Mouse (Mus musculus): ENCODE results near the gene Vmn1r42. TPM values are rescaled to one million over a fixed set of nuclear protein-coding genes. Genes with fewer than 3 reads are reported as not detected.
"Not testable (repeated sequence)": the region's sequence is repeated elsewhere in the genome, so short reads cannot be mapped to it uniquely, and the experiment has no call there.

Gene Vmn1r42
- under 1 TPM in 1 of 2 experiments, not detected in 1; 0.08 TPM for total RNA-seq (2021)

- intact Hi-C loops (cut with DNase I); DNase-seq (ENCODE audit: low spot score): not testable (repeated sequence)
Observed at GRCm38 (mm10) chr6:89876313-89876712, at the start of gene Vmn1r42, which contains the start of gene Vmn1r43. Vmn1r42 (minus strand) TSS chr6:89876413. Vmn1r43 (minus strand) TSS chr6:89876413.

- no peak for DNase-seq (ENCODE audit: low spot score)
- intact Hi-C loops (cut with DNase I), result no loop called here
Observed at GRCm38 (mm10) chr6:89883812-89884211, 7.6 kb upstream of the Vmn1r42 start.

DNA sequence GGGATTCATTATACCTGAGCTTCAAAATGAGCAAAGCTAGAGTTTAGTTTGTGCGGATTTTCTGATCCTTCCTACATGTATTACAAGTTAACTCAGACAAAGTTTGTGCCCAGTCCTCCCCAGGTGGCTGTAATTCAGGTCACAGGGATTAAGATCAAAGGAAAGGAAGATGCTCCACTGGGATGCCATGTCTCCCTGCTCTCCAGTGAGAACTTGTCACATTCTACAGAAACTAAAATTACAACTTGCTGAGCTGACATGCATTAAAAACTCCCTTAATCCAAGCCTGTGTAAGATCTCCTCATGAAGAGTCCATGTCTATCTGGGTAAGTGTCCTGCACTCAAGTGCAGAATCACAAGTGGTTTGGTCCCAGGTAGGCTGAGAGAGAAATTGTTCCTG is 7.1 kb upstream of the Vmn1r42 start, which contains the start of gene Vmn1r44:
Gene Vmn1r44 (plus strand): TSS at position 301 of the 400 bp plus-strand sequence.
- intact Hi-C loops (cut with DNase I), result no loop called here

DNA sequence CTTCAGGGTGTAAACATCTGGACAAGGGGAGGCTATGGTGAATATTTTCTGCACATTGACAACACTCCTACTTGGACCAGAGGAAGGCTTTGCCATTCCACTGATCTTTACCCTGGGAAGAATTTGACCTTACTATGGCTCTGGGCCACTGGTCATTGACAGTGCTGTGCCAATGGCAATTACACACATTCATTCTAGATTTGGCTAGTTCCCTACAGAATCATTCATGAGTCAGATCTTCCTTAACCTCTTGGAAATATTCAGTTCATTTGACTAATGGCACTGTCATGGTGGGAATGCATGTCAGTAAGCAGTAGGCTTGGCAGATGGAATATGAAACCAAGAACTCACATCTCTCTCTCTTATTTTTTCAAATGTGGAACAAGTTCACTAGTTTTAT is 4.7 kb upstream of the Vmn1r42 start:
- no peak for DNase-seq (ENCODE audit: low spot score)
- intact Hi-C loops (cut with DNase I), result no loop called here

More for the DNA sequence above, 7.1 kb upstream of the Vmn1r42 start, which contains the start of gene Vmn1r44:
- no peak for DNase-seq (ENCODE audit: low spot score)

DNA sequence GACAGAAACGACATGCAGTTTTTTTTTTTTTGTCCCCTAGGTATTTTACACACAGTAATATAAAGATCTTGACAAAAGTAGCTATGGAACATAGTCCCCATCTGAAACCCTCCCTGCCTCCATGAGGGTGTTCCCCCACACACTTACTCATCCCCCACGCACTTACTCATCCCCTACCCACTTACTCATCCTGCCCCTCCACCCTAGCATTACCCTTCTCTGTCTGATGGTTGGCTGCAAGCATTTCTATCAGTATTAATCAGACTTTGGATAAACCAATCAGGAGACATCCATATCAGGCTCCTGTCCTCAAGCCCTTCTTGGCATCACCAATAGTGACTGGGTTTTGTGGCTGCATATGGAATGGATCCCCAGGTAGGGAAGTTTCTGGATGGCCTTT is 750 bp upstream of the Vmn1r42 start:
- intact Hi-C loops (cut with DNase I), result no loop called here
- no peak for DNase-seq (ENCODE audit: low spot score)

DNA sequence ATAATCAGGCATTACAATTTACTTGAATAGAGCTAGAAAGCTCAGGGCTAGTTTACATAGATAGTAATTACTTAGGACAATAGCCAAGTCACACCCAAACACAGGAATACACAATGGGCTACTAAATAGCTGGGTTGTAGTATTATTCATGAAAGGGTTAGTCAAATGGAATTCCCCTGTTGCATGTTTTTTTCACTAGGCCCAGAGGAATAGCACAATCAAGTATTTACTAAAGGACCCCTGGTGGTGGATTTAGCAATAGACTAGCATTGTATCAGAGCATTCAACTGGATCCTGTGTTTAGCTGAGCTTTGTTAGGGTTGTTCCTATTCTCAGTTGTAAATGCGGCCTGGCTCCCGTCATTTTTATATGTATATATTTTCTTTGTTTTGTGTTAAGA is 8.2 kb downstream of the Vmn1r42 start:
- intact Hi-C loops (cut with DNase I), result no loop called here
- no peak for DNase-seq (ENCODE audit: low spot score)

DNA sequence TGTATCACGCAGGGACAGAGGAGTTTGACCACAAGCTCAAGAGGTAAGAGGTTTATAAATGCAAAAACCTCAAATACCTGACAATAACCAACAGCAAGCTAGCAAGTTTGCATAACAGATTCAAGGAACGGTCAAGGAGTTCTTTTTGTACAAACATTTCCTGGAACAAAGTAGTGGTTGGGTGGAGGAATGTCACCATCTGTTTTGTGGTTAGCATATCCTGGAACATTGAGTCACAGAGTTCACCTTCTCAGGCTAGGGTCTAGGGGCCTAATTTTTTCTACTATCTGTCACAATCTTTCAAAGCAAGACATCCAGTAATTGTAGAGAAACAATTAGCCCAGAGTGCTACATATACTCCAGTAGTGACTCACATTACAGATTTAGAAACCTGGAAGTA is 8.9 kb downstream of the Vmn1r42 start:
- intact Hi-C loops (cut with DNase I), result no loop called here

GRCm38 (mm10) chr6:89863792-89864191 is 12.4 kb downstream of the Vmn1r42 start:
- intact Hi-C loops (cut with DNase I), result no loop called here
- no peak for DNase-seq (ENCODE audit: low spot score)

More for the DNA sequence above, 8.9 kb downstream of the Vmn1r42 start:
- no peak for DNase-seq (ENCODE audit: low spot score)

DNA sequence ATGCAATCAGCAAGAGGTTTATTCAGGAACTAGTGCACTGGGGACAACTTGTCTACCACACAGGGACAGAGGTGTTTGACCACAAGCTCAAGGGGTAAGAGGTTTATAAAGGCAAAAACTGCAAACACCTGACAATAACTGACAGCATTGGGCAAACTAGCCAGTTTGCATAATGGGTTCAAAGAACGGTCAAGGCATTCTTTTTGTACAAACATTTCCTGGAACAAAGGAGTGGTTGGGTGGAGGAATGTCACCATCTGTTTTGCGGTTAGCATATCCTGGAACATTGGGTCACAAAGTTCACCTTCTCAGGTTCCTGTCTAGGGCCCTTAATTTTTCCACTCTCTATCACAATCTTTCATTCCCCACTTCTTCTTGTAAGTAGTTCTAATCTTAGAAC is 16.4 kb downstream of the Vmn1r42 start:
- DNase-seq (ENCODE audit: low spot score), result no peak
- intact Hi-C loops (cut with DNase I), result no loop called here

- intact Hi-C loops (cut with DNase I), result no loop called here
- no peak for DNase-seq (ENCODE audit: low spot score)
Observed at GRCm38 (mm10) chr6:89857552-89857951, 18.7 kb downstream of the Vmn1r42 start.

Other genes with a start within 250 kb of the Vmn1r42 start
- 10 to 100 TPM; 15.0 to 15.8 TPM for gene Txnrd3, start 232.4 kb downstream of the Vmn1r42 start, total RNA-seq (2021)
- gene Vmn1r40, start 168.9 kb downstream of the Vmn1r42 start, total RNA-seq (2021), result not detected
- not detected for gene Vmn1r41, start 135.6 kb downstream of the Vmn1r42 start, total RNA-seq (2021)
- gene Vmn1r43, start within 50 bp of the Vmn1r42 start, total RNA-seq (2021), result not detected
- not detected for gene Vmn1r44, start 7.2 kb upstream of the Vmn1r42 start, total RNA-seq (2021)
- not detected for gene Vmn1r45, start 64.2 kb upstream of the Vmn1r42 start, total RNA-seq (2021)
- gene Vmn1r46, start 92.9 kb upstream of the Vmn1r42 start, total RNA-seq (2021), result not detected
- not detected for gene Vmn1r47, start 139.7 kb upstream of the Vmn1r42 start, total RNA-seq (2021)
- not detected for gene Vmn1r48, start 160.4 kb upstream of the Vmn1r42 start, total RNA-seq (2021)
- gene Vmn1r49, start 202.1 kb upstream of the Vmn1r42 start, total RNA-seq (2021), result not detected
- not detected for gene Vmn1r50, start 225.0 kb upstream of the Vmn1r42 start, total RNA-seq (2021)
- gene Vmn1r51, start 246.2 kb upstream of the Vmn1r42 start, total RNA-seq (2021), result not detected